Mouse (Mus musculus) heart, postnatal 0 days (tissue): ENCODE measurements around the gene E2f8. TPM values are rescaled to one million over a fixed set of nuclear protein-coding genes. Genes with fewer than 3 reads are reported as not detected.
A peak's percentile ranks its signal among the peaks of the same experiment; 100 is the strongest.

Source experiments
- ATAC-seq: fragments of 200-750 bp; cut with Nextera tagmentation; 2 replicates; pipeline ENCODE4 v1.8.0; 2017; ENCODE audit warnings: low read depth, moderate number of reproducible peaks, moderate library complexity; ENCODE audit not compliant: insufficient read depth
- DNase-seq: peaks from one replicate; pipeline ENCODE4 v3.0.0-alpha.2; 2016; ENCODE audit warnings: low spot score
- H3K27ac ChIP-seq: fragments of 300-500 bp; sonication (generic); 2 replicates; pipeline ENCODE4 v1.5.1; 2014; ENCODE audit warnings: low read depth, mild to moderate bottlenecking
- H3K27me3 ChIP-seq: fragments of 300-500 bp; sonication (generic); 2 replicates; pipeline ENCODE4 v1.6.1; 2014; ENCODE audit warnings: low read length, mixed read lengths; ENCODE audit not compliant: control insufficient read depth, insufficient read depth
- H3K36me3 ChIP-seq: fragments of 300-500 bp; sonication (generic); replicated peaks from 2 replicates; pipeline ENCODE4 v1.6.1; 2014; ENCODE audit warnings: low read length, mixed read lengths; ENCODE audit not compliant: control insufficient read depth, insufficient read depth
- H3K4me1 ChIP-seq: fragments of 300-500 bp; sonication (generic); 2 replicates; pipeline ENCODE4 v1.6.1; 2014; ENCODE audit warnings: antibody characterized with exemption; ENCODE audit not compliant: control insufficient read depth, insufficient read depth
- H3K4me2 ChIP-seq: fragments of 300-500 bp; sonication (generic); 2 replicates; pipeline ENCODE4 v1.6.1; 2014; ENCODE audit warnings: low read depth, mild to moderate bottlenecking, low read length, moderate library complexity
- H3K4me3 ChIP-seq: fragments of 300-500 bp; sonication (generic); 2 replicates; pipeline ENCODE4 v1.5.1; 2014; ENCODE audit warnings: low read depth, low read length
- H3K9ac ChIP-seq: fragments of 300-500 bp; sonication (generic); replicated peaks from 2 replicates; pipeline ENCODE4 v1.6.1; 2014; ENCODE audit warnings: low read depth, low read length, mixed read lengths
- H3K9me3 ChIP-seq: fragments of 300-500 bp; sonication (generic); replicated peaks from 2 replicates; pipeline ENCODE4 v1.6.1; 2016; ENCODE audit warnings: low read length; ENCODE audit not compliant: control insufficient read depth
- CTCF ChIP-seq: IDR thresholded peaks from 2 replicates; pipeline ENCODE4 v1.5.1; 2016; ENCODE audit warnings: antibody characterized with exemption, control low read depth, low read depth
- EP300 ChIP-seq: IDR thresholded peaks from 2 replicates; pipeline ENCODE4 v1.6.1; 2016; ENCODE audit warnings: antibody characterized with exemption, low read depth
- WGBS: fragments of 180-500 bp; shearing (Covaris S2); extraction: QIAGEN DNeasy Blood & Tissue Kit; methylation state at CpG from one replicate; pipeline ENCODE4 v1.1.7; 2014; 5-methylcytosine and 5-hydroxymethylcytosine counted together
- polyA plus RNA-seq: library from polyadenylated mRNA; unstranded; fragments of >200 nt; fragmentation: Nextera tagmentation; extraction: Ambion mirVana; gene quantifications from 2 replicates; pipeline ENCODE4 v1.2.1, GENCODE M21; 2015
- total RNA-seq: library from RNA; depleted of rRNA; stranded (reverse); fragments of >200 nt; gene quantifications from 2 replicates; pipeline ENCODE4 v1.2.3, GENCODE M21; 2014; ENCODE audit warnings: low replicate concordance

The E2f8 gene
- total and polyA plus RNA-seq, 2 experiments from 2014 or later, result 3.0 to 5.9 TPM

DNA sequence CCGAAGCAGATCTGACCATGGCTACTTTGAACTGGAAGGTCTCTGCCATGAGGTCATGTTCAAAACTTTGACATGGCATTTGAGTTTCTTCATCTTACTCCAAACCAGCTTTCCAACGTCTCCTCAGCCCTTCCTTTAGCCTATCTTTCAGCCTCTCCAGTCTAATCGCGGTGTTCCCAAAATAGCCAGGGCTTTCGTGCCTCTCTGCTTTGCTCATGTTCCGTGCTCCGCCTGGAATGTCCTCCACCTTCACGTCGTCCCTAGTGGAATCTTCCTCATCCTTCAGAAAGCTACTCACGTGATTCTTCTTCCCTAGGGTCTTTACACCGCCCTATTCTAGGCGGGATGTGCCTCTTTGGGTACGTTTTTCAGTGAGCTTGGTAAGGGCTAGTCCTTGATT lies 27.9 kb downstream of the E2f8 start:
- TF ChIP-seq EP300 (no peak), CTCF (no peak)
- WGBS, result 24% methylated on average over 13 of the region's 13 CpGs
- no peak overlapping the region for H3K9ac ChIP-seq
- H3K36me3 ChIP-seq, result no peaks in the 10 kb centered on the region
- H3K4me2 ChIP-seq, result peak overlapping the region; percentile 10; the same call in 1 of the 2 replicates
- no peaks in the 10 kb centered on the region for H3K27me3 ChIP-seq
- peak overlapping the region; percentile 83 for H3K27ac ChIP-seq
- ATAC-seq, result peak; percentile 57
- H3K4me3 ChIP-seq, result no peak overlapping the region
- peak; percentile 66 for DNase-seq
- no peaks in the 10 kb centered on the region for H3K9me3 ChIP-seq
- H3K4me1 ChIP-seq, result peaks cover 28% of the 10 kb centered on the region

DNA sequence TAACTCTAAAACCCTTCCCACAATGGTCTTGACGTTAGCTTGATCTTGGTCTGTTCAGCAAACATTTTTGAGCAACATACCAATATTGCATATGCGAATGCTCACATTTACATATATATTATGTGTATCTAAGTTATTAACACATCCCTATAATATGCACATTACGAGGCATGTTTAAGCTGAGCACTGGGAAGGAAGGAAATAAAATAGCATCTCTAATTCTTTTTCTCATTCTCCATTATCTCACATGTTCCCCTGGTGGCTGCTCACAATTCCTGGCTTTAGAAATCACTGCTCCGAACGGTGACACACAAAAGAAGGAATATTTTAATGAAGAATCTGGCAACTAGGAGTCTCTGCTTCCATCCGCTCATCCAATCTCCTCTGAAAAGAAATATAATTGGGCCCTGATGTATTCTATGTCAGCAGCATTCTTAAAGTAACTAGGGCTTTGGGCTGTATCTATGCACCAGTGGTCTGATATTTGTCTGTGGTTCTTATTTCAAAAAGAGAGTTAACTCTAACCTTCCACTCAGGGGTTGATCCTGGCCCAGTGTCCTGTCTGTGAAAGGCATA lies 29.8 kb downstream of the E2f8 start:
- H3K27me3 ChIP-seq, result no peaks in the 10 kb centered on the region
- H3K4me1 ChIP-seq, result peaks cover 27% of the 10 kb centered on the region
- TF ChIP-seq EP300 (no peak), CTCF (no peak)
- H3K4me2 ChIP-seq, result no peak overlapping the region
- H3K4me3 ChIP-seq, result no peak overlapping the region
- WGBS, result 73% methylated on average over 6 of the region's 6 CpGs
- ATAC-seq (no peak), DNase-seq (no peak)
- no peak overlapping the region for H3K9ac ChIP-seq
- no peak overlapping the region for H3K27ac ChIP-seq
- H3K9me3 ChIP-seq, result no peaks in the 10 kb centered on the region
- no peaks in the 10 kb centered on the region for H3K36me3 ChIP-seq

DNA sequence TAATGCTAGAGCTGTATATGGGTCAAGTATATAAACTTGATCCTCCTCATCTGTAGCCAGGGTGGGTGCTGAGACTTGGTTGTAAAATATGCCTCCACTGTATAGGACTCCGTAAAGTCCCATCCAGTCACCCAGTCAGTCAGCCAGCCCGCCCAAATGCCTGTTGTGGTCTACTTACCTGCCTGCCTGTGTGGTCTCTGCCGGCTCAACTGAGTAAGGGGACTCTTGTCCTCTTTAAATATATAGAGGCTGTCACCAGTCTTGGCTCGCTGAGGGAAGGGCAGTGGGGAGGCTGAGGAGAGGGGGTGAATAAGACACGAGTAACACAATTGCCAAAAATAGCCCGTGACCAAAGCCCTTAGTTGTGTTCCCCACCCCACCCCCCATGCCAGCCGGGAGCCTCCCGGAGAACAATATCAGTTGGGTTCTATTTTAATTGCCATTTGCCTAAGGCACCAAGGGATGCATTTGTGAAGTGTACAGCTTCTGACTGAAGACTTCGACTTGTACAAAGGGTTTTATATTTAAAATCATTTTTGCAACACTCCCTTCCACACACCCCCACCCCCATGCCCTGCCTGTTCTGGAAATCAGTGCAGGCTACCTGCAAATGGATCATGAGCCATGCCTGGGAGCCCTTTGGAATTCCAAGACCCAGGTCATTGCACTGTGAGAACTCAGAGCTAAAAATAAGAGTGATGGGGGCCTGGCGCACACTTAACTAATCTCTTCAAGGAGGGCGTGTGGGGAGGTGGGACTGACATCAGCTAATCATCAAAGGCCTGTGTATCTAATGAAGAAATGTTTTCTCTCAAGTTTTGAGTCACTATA lies 33.4 kb downstream of the E2f8 start, which contains the start of gene Csrp3:
Gene Csrp3 (minus strand): TSS at position 214 of the 831 bp plus-strand sequence.
- Histone ChIP-seq H3K27ac (peak within 1 kb of the TSS; percentile 94), H3K9me3 (no peaks in the 10 kb centered on the region), H3K4me2 (peak within 1 kb of the TSS; percentile 72), H3K36me3 (no peaks in the 10 kb centered on the region), H3K4me1 (peaks cover 6% of the 10 kb centered on the region; the same call in 1 of the 2 replicates), H3K9ac (peak within 1 kb of the TSS; percentile 68), H3K27me3 (no peaks in the 10 kb centered on the region), H3K4me3 (peak within 1 kb of the TSS; percentile 51)
- WGBS, result 24% methylated on average over 11 of the region's 11 CpGs
- TF ChIP-seq CTCF (no peak), EP300 (peak; percentile 91)
- DNase-seq, result peak; percentile 95
- ATAC-seq, result peak; percentile 88

DNA sequence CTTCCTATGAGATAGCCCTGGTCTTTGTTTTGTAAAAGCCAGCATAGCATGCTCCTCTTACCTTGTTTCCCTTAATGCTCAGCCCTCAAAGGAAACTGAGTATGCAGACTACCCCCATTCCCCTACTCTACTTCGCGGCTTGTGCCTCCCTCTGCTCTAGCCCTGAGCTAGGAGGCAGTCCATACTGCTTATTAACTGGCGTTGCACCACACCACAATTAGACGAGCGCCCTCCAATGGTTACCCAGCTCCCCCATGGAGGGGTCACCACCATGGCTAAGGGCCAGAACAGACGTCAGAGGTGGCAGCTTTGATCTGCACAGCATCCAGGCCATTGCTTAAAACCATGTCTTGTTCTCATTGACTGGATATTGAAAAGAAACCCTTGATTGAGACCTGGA lies 34.6 kb downstream of the E2f8 start:
- peak overlapping the region; percentile 68 for H3K9ac ChIP-seq

DNA sequence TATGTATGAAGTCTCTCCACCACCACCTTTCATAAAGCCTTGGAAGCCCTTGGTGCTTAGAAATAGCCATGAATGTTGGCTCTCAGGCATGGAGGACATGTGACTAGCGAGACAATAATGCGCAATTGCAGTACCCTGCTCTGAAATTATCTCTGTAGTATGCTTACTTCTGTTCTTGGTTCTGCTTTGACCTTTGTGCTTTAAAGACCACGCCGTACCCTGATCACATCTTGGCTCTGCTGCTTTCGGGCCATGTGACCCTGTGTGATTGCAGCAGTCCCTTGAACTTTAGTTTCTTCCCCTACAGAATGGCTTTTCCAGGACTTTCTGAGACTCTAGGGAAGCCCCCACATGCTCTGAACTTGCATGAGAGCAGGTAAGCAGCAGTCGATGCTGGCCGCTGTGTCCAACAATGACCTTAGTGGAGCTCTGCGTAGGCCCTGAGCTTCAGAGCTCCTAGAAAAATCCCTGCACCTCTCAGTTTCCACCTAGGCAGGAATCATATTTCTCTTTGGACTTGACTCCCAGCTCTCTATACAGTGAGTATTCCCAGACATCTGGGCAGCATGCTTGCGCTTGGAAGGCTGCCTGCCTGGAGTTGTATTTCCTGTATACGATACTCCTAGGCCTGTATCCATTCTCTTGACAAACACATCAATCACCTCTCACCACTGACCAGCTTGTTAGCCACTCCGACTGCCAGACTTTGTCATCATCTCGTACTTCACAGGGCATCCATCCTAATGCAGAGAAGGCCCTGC lies 36.0 kb downstream of the E2f8 start:
- no peaks in the 10 kb centered on the region for H3K36me3 ChIP-seq
- peaks cover 11% of the 10 kb centered on the region; the same call in 1 of the 2 replicates for H3K4me1 ChIP-seq
- peak overlapping the region; percentile 68 for H3K9ac ChIP-seq
- peak; percentile 12; the same call in 1 of the 2 replicates for ATAC-seq
- H3K4me3 ChIP-seq, result peak overlapping the region; percentile 51
- no peak for TF ChIP-seq EP300
- no peak for TF ChIP-seq CTCF
- peak overlapping the region; percentile 72 for H3K4me2 ChIP-seq
- no peaks in the 10 kb centered on the region for H3K9me3 ChIP-seq
- no peaks in the 10 kb centered on the region for H3K27me3 ChIP-seq
- peak overlapping the region; percentile 94 for H3K27ac ChIP-seq
- DNase-seq, result no peak
- 34% methylated on average over 12 of the region's 12 CpGs for WGBS

More for the DNA sequence above, 34.6 kb downstream of the E2f8 start:
- no peaks in the 10 kb centered on the region for H3K36me3 ChIP-seq
- H3K4me1 ChIP-seq, result 0 out of 2 replicates have a peak, but pooled peaks cover 7% of the 10 kb centered on the region
- peak; percentile 67 for TF ChIP-seq CTCF
- no peak for TF ChIP-seq EP300
- H3K4me2 ChIP-seq, result peak overlapping the region; percentile 72
- 35% methylated on average over 6 of the region's 6 CpGs for WGBS
- peak overlapping the region; percentile 51 for H3K4me3 ChIP-seq
- no peaks in the 10 kb centered on the region for H3K27me3 ChIP-seq
- ATAC-seq, result peak; percentile 69
- peak overlapping the region; percentile 94 for H3K27ac ChIP-seq
- no peaks in the 10 kb centered on the region for H3K9me3 ChIP-seq
- DNase-seq, result peak; percentile 61
